In genomic region chr11:54060316-54060715, GRCm38 (mm10) we compare ENCODE assay signal across 8 mouse cellular contexts. TPM values are rescaled to one million over a fixed set of nuclear protein-coding genes. Genes with fewer than 3 reads are reported as not detected.
A peak's percentile ranks its signal among the peaks of the same experiment; 100 is the strongest.
DNase-seq lines count a peak whose midpoint lies in the region; ATAC-seq lines count a peak whose summit lies in the region.

No protein-coding gene starts in this region.

- no peak overlapping the region for H3K4me3 ChIP-seq in hindbrain, embryonic 10.5 days
- no peak overlapping the region for H3K4me3 ChIP-seq in hindbrain, embryonic 11.5 days (ENCODE audit: low read depth, low read length)
- H3K4me3 ChIP-seq in kidney, embryonic 16.5 days (ENCODE audit: low read length) = no peak overlapping the region

- 47% methylated on average over 9 of the region's 9 CpGs for WGBS in hindbrain, embryonic 10.5 days
- WGBS in hindbrain, embryonic 11.5 days = 45% methylated on average over 9 of the region's 9 CpGs
- WGBS in kidney, embryonic 16.5 days = 13% methylated on average over 9 of the region's 9 CpGs

- H3K4me1 ChIP-seq in hindbrain, embryonic 10.5 days (replicated peaks) = peaks cover 54% of the 10 kb centered on the region
- H3K4me1 ChIP-seq in hindbrain, embryonic 11.5 days (replicated peaks; ENCODE audit: control insufficient read depth, insufficient read depth, low read length) = peaks cover 13% of the 10 kb centered on the region
- peaks cover 38% of the 10 kb centered on the region for H3K4me1 ChIP-seq in kidney, embryonic 16.5 days (ENCODE audit: insufficient read depth, low read length)

- peak; percentile 24 for DNase-seq in hindbrain, embryonic 10.5 days (ENCODE audit: low spot score)
- no peak for DNase-seq in hindbrain, embryonic 11.5 days (ENCODE audit: low spot score)
- DNase-seq in gastrocnemius, postnatal 25 days = peak; percentile 78
- DNase-seq in neural tube, embryonic 10.5 days (ENCODE audit: extremely low spot score, low spot score) = peak; percentile 55
- DNase-seq in right cerebral cortex, postnatal 25 days = no peak
- no peak for DNase-seq in frontal cortex, postnatal 36 days (ENCODE audit: low spot score in 2 of 2)
- no peak for DNase-seq in layer of hippocampus, adult 9-11 months

- H3K4me2 ChIP-seq in hindbrain, embryonic 11.5 days (replicated peaks; ENCODE audit: low read depth, low read length) = no peak overlapping the region
- H3K4me2 ChIP-seq in kidney, embryonic 16.5 days (replicated peaks; ENCODE audit: low read depth, low read length) = no peak overlapping the region; the same call in 1 of the 2 replicates

- peak overlapping the region; percentile 77 for H3K27ac ChIP-seq in hindbrain, embryonic 10.5 days
- H3K27ac ChIP-seq in hindbrain, embryonic 11.5 days (ENCODE audit: low read depth, low read length) = no peak overlapping the region
- H3K27ac ChIP-seq in kidney, embryonic 16.5 days (ENCODE audit: low read length) = peak overlapping the region; percentile 65

- ATAC-seq in hindbrain, embryonic 11.5 days (ENCODE audit: low FRiP score) = no peak
- ATAC-seq in kidney, embryonic 16.5 days (ENCODE audit: low FRiP score, low TSS enrichment) = peak; percentile 78

- no peaks in the 10 kb centered on the region for H3K36me3 ChIP-seq in hindbrain, embryonic 10.5 days
- H3K36me3 ChIP-seq in hindbrain, embryonic 11.5 days (ENCODE audit: control insufficient read depth, insufficient read depth, low read length) = no peaks in the 10 kb centered on the region
- 0 out of 2 replicates have a peak, but pooled peaks cover 1% of the 10 kb centered on the region for H3K36me3 ChIP-seq in kidney, embryonic 16.5 days (ENCODE audit: insufficient read depth, low read length)

- H3K9ac ChIP-seq in hindbrain, embryonic 11.5 days (ENCODE audit: low read depth, low read length) = no peak overlapping the region
- no peak overlapping the region for H3K9ac ChIP-seq in kidney, embryonic 16.5 days (replicated peaks; ENCODE audit: low read length)

- H3K27me3 ChIP-seq in hindbrain, embryonic 10.5 days (ENCODE audit: insufficient read depth, poor library complexity, severe bottlenecking) = no peaks in the 10 kb centered on the region
- no peaks in the 10 kb centered on the region for H3K27me3 ChIP-seq in hindbrain, embryonic 11.5 days (ENCODE audit: control insufficient read depth, insufficient read depth, low read length)
- H3K27me3 ChIP-seq in kidney, embryonic 16.5 days (ENCODE audit: insufficient read depth, low read length) = no peaks in the 10 kb centered on the region

- H3K9me3 ChIP-seq in hindbrain, embryonic 10.5 days = no peaks in the 10 kb centered on the region
- no peaks in the 10 kb centered on the region for H3K9me3 ChIP-seq in hindbrain, embryonic 11.5 days (ENCODE audit: control insufficient read depth, low read length)
- H3K9me3 ChIP-seq in kidney, embryonic 16.5 days (ENCODE audit: low read length) = no peaks in the 10 kb centered on the region

RNA-seq across cellular contexts. Expression of gene Pdlim4, which starts 8.5 kb away (rescaled TPM):
- polyA plus RNA-seq in hindbrain, embryonic 10.5 days (2016; fragmentation: Nextera tagmentation; extraction: Ambion mirVana) = 54.3 and 60.9 TPM in 2 replicates
- polyA plus RNA-seq in hindbrain, embryonic 11.5 days (2014; fragmentation: Nextera tagmentation; extraction: Ambion mirVana) = 46.4 and 49.3 TPM in 2 replicates
- total RNA-seq in gastrocnemius, postnatal 25 days (2021) = 1 to 10 TPM; 8.6 to 10.0 TPM
- 50.3 and 55.0 TPM in 2 replicates for polyA plus RNA-seq in kidney, embryonic 16.5 days (2015; fragmentation: Nextera tagmentation; extraction: Ambion mirVana)

RNA-seq across cellular contexts. Expression of gene Slc22a4, which starts 32.4 kb away (rescaled TPM):
- polyA plus RNA-seq in hindbrain, embryonic 10.5 days (2016; fragmentation: Nextera tagmentation; extraction: Ambion mirVana) = 1.2 and 2.2 TPM in 2 replicates
- 1.2 and 1.6 TPM in 2 replicates for polyA plus RNA-seq in hindbrain, embryonic 11.5 days (2014; fragmentation: Nextera tagmentation; extraction: Ambion mirVana)
- 1 to 10 TPM; 1.6 to 6.9 TPM for total RNA-seq in gastrocnemius, postnatal 25 days (2021)
- 1.00 and 1.2 TPM in 2 replicates for polyA plus RNA-seq in kidney, embryonic 16.5 days (2015; fragmentation: Nextera tagmentation; extraction: Ambion mirVana)

RNA-seq across cellular contexts. Expression of gene P4ha2, which starts 39.6 kb away (rescaled TPM):
- polyA plus RNA-seq in hindbrain, embryonic 10.5 days (2016; fragmentation: Nextera tagmentation; extraction: Ambion mirVana) = 22.7 and 25.0 TPM in 2 replicates
- 18.2 and 20.3 TPM in 2 replicates for polyA plus RNA-seq in hindbrain, embryonic 11.5 days (2014; fragmentation: Nextera tagmentation; extraction: Ambion mirVana)
- total RNA-seq in gastrocnemius, postnatal 25 days (2021) = 10 to 100 TPM; 25.6 to 32.3 TPM
- polyA plus RNA-seq in kidney, embryonic 16.5 days (2015; fragmentation: Nextera tagmentation; extraction: Ambion mirVana) = 38.1 and 43.0 TPM in 2 replicates

Comparison
In these comparisons a context has a peak if more than half of its experiments do, and no peak if none do; other contexts are left out.
1. DNase-seq: peak in hindbrain, embryonic 10.5 days (single experiment), gastrocnemius, postnatal 25 days (single experiment) and neural tube, embryonic 10.5 days (single experiment); none in hindbrain, embryonic 11.5 days (single experiment), right cerebral cortex, postnatal 25 days (single experiment), frontal cortex, postnatal 36 days (0 of 2) and layer of hippocampus, adult 9-11 months (single experiment).